Mouse (Mus musculus): Measurements from ENCODE around the gene Cln6.

- TF ChIP-seq CTCF (IDR thresholded peaks at IDR 0.05; ENCODE audit: low read depth) (no peak), EP300 (optimal IDR thresholded peaks at IDR 0.05) (no peak)
These were observed 22.1 kb upstream of the Cln6 start for GRCm38 (mm10) chr9:62816323-62817098.
